Mouse (Mus musculus): ENCODE data around the gene Rpl21. TPM values are rescaled to one million over a fixed set of nuclear protein-coding genes. Genes with fewer than 3 reads are reported as not detected.
A peak's percentile ranks its signal among the peaks of the same experiment; 100 is the strongest.

The Rpl21 gene
- total and polyA plus RNA-seq, 3 experiments: 388 to 2,344 (median 1,729) TPM

GRCm38 (mm10) chr5:146844301-146844941, 11.7 kb downstream of the Rpl21 start:
- Histone ChIP-seq H3K27me3 (ENCODE audit: insufficient read depth, low read length) (peaks cover 3% of the 10 kb centered on the region; the same call in 1 of the 2 replicates), H3K36me3 (replicated peaks) (peaks cover 26% of the 10 kb centered on the region), H3K9me3 (replicated peaks) (no peaks in the 10 kb centered on the region), H3K4me3 (ENCODE audit: low read depth, low read length) (peak overlapping the region; percentile 93), H3K4me1 (ENCODE audit: insufficient read depth, low read depth, low read length) (peaks cover 47% of the 10 kb centered on the region)
- DNase-seq (ENCODE audit: low spot score) (no peak), ATAC-seq (ENCODE audit: extremely low read depth, insufficient number of reproducible peaks, low FRiP score, poor library complexity, severe bottlenecking) (no peak)
- TF ChIP-seq POLR2AphosphoS5 (IDR thresholded peaks at IDR 0.05; ENCODE audit: insufficient replicate concordance, low read depth, low read length) (no peak), TAL1 (conservative IDR thresholded peaks at IDR 0.05; ENCODE audit: low read depth, low read length) (no peak), GATA2 (IDR thresholded peaks at IDR 0.05; ENCODE audit: borderline replicate concordance, low read depth, low read length) (no peak)

GRCm38 (mm10) chr5:146844945-146845365, 12.3 kb downstream of the Rpl21 start, which contains the start of gene Rasl11a:
Rasl11a (plus strand) TSS chr5:146845071.
- Histone ChIP-seq H3K4me1 (ENCODE audit: insufficient read depth, low read depth, low read length) (peaks cover 45% of the 10 kb centered on the region), H3K36me3 (replicated peaks) (peaks cover 21% of the 10 kb centered on the region), H3K9me3 (replicated peaks) (no peaks in the 10 kb centered on the region), H3K4me3 (ENCODE audit: low read depth, low read length) (peak within 1 kb of the TSS; percentile 93), H3K27me3 (ENCODE audit: insufficient read depth, low read length) (peaks cover 3% of the 10 kb centered on the region; the same call in 1 of the 2 replicates)
- DNase-seq (ENCODE audit: low spot score) (peak; percentile 83), ATAC-seq (ENCODE audit: extremely low read depth, insufficient number of reproducible peaks, low FRiP score, poor library complexity, severe bottlenecking) (peak; percentile 92)
- TF ChIP-seq GATA2 (IDR thresholded peaks at IDR 0.05; ENCODE audit: borderline replicate concordance, low read depth, low read length) (no peak), TAL1 (conservative IDR thresholded peaks at IDR 0.05; ENCODE audit: low read depth, low read length) (no peak), POLR2AphosphoS5 (IDR thresholded peaks at IDR 0.05; ENCODE audit: insufficient replicate concordance, low read depth, low read length) (no peak), GATA1 (IDR thresholded peaks at IDR 0.05; ENCODE audit: borderline replicate concordance, low read length) (no peak), CTCF (IDR thresholded peaks at IDR 0.05; ENCODE audit: low read depth, low read length) (no peak)

- ATAC-seq (ENCODE audit: extremely low read depth, insufficient number of reproducible peaks, low FRiP score, poor library complexity, severe bottlenecking) (no peak), DNase-seq (ENCODE audit: low spot score) (no peak)
- H3K36me3 ChIP-seq (replicated peaks): peaks cover 17% of the 10 kb centered on the region
- TF ChIP-seq GATA2 (IDR thresholded peaks at IDR 0.05; ENCODE audit: borderline replicate concordance, low read depth, low read length) (no peak), POLR2AphosphoS5 (IDR thresholded peaks at IDR 0.05; ENCODE audit: insufficient replicate concordance, low read depth, low read length) (no peak), TAL1 (conservative IDR thresholded peaks at IDR 0.05; ENCODE audit: low read depth, low read length) (no peak), CTCF (IDR thresholded peaks at IDR 0.05; ENCODE audit: low read depth, low read length) (no peak), GATA1 (IDR thresholded peaks at IDR 0.05; ENCODE audit: borderline replicate concordance, low read length) (no peak)
- peak overlapping the region; percentile 93; the same call in 1 of the 2 replicates for H3K4me3 ChIP-seq (ENCODE audit: low read depth, low read length)
- peaks cover 38% of the 10 kb centered on the region for H3K4me1 ChIP-seq (ENCODE audit: insufficient read depth, low read depth, low read length)
- no peaks in the 10 kb centered on the region for H3K9me3 ChIP-seq (replicated peaks)
- peaks cover 3% of the 10 kb centered on the region; the same call in 1 of the 2 replicates for H3K27me3 ChIP-seq (ENCODE audit: insufficient read depth, low read length)
Observed at GRCm38 (mm10) chr5:146846489-146846888, 13.8 kb downstream of the Rpl21 start.

- H3K36me3 ChIP-seq (replicated peaks): peaks cover 17% of the 10 kb centered on the region
- no peak for TF ChIP-seq GATA2 (IDR thresholded peaks at IDR 0.05; ENCODE audit: borderline replicate concordance, low read depth, low read length)
- TF ChIP-seq GATA1 (IDR thresholded peaks at IDR 0.05; ENCODE audit: borderline replicate concordance, low read length): no peak
- TF ChIP-seq POLR2AphosphoS5 (IDR thresholded peaks at IDR 0.05; ENCODE audit: insufficient replicate concordance, low read depth, low read length): no peak
- TF ChIP-seq CTCF (IDR thresholded peaks at IDR 0.05; ENCODE audit: low read depth, low read length): no peak
- no peak for TF ChIP-seq TAL1 (conservative IDR thresholded peaks at IDR 0.05; ENCODE audit: low read depth, low read length)
- H3K27me3 ChIP-seq (ENCODE audit: insufficient read depth, low read length): peaks cover 14% of the 10 kb centered on the region
- H3K9me3 ChIP-seq (replicated peaks): no peaks in the 10 kb centered on the region
- H3K4me1 ChIP-seq (ENCODE audit: insufficient read depth, low read depth, low read length): peaks cover 43% of the 10 kb centered on the region
- no peak for DNase-seq (ENCODE audit: low spot score)
- ATAC-seq (ENCODE audit: extremely low read depth, insufficient number of reproducible peaks, low FRiP score, poor library complexity, severe bottlenecking): no peak
- no peak overlapping the region for H3K4me3 ChIP-seq (ENCODE audit: low read depth, low read length)
Observed at GRCm38 (mm10) chr5:146848936-146849582, 16.4 kb downstream of the Rpl21 start.

GRCm38 (mm10) chr5:146856106-146856505, 23.4 kb downstream of the Rpl21 start:
- H3K36me3 ChIP-seq (replicated peaks): no peaks in the 10 kb centered on the region
- no peak overlapping the region for H3K4me3 ChIP-seq (ENCODE audit: low read depth, low read length)
- peaks cover 13% of the 10 kb centered on the region for H3K27me3 ChIP-seq (ENCODE audit: insufficient read depth, low read length)
- H3K4me1 ChIP-seq (ENCODE audit: insufficient read depth, low read depth, low read length): peaks cover 26% of the 10 kb centered on the region
- peaks cover 6% of the 10 kb centered on the region; the same call in 1 of the 2 replicates for H3K9me3 ChIP-seq (replicated peaks)
- TF ChIP-seq POLR2AphosphoS5 (IDR thresholded peaks at IDR 0.05; ENCODE audit: insufficient replicate concordance, low read depth, low read length) (no peak), GATA2 (IDR thresholded peaks at IDR 0.05; ENCODE audit: borderline replicate concordance, low read depth, low read length) (no peak), TAL1 (conservative IDR thresholded peaks at IDR 0.05; ENCODE audit: low read depth, low read length) (no peak), GATA1 (IDR thresholded peaks at IDR 0.05; ENCODE audit: borderline replicate concordance, low read length) (no peak), CTCF (IDR thresholded peaks at IDR 0.05; ENCODE audit: low read depth, low read length) (no peak)
- no peak for DNase-seq (ENCODE audit: low spot score)
- no peak for ATAC-seq (ENCODE audit: extremely low read depth, insufficient number of reproducible peaks, low FRiP score, poor library complexity, severe bottlenecking)

GRCm38 (mm10) chr5:146857620-146858019, 24.9 kb downstream of the Rpl21 start:
- H3K36me3 ChIP-seq (replicated peaks): no peaks in the 10 kb centered on the region
- H3K4me1 ChIP-seq (ENCODE audit: insufficient read depth, low read depth, low read length): peaks cover 37% of the 10 kb centered on the region
- TF ChIP-seq GATA1 (IDR thresholded peaks at IDR 0.05; ENCODE audit: borderline replicate concordance, low read length) (no peak), CTCF (IDR thresholded peaks at IDR 0.05; ENCODE audit: low read depth, low read length) (no peak), TAL1 (conservative IDR thresholded peaks at IDR 0.05; ENCODE audit: low read depth, low read length) (no peak), GATA2 (IDR thresholded peaks at IDR 0.05; ENCODE audit: borderline replicate concordance, low read depth, low read length) (no peak), POLR2AphosphoS5 (IDR thresholded peaks at IDR 0.05; ENCODE audit: insufficient replicate concordance, low read depth, low read length) (no peak)
- ATAC-seq (ENCODE audit: extremely low read depth, insufficient number of reproducible peaks, low FRiP score, poor library complexity, severe bottlenecking) (no peak), DNase-seq (ENCODE audit: low spot score) (no peak)
- H3K9me3 ChIP-seq (replicated peaks): peaks cover 6% of the 10 kb centered on the region; the same call in 1 of the 2 replicates
- H3K4me3 ChIP-seq (ENCODE audit: low read depth, low read length): no peak overlapping the region
- H3K27me3 ChIP-seq (ENCODE audit: insufficient read depth, low read length): peaks cover 11% of the 10 kb centered on the region

Data from G1E (cell line).